Mouse (Mus musculus) left cerebral cortex, postnatal 36 days (tissue): ENCODE results near the gene Cyth3. TPM values are rescaled to one million over a fixed set of nuclear protein-coding genes. Genes with fewer than 3 reads are reported as not detected.
A peak's percentile ranks its signal among the peaks of the same experiment; 100 is the strongest.

Source experiments
- DNase-seq, 2 experiments: peaks; one replicate each; pipeline ENCODE4 v3.0.0; 2021 to 2022; ENCODE audit warnings: low spot score in 2 of 2, mixed read lengths in 1 of 2
- intact Hi-C: fragments of 180-260 bp; cut with DNase I; formaldehyde crosslinking; loops from one replicate; pipeline ENCODE4 v1.15.1; 2025
- total RNA-seq, 2 experiments: library from RNA; stranded (reverse); gene quantifications; 2 replicates each; pipeline ENCODE4 v1.2.3; 2021

Gene Cyth3
- total RNA-seq, 2 experiments from 2014 or later, result 37.4 to 39.6 TPM

DNA sequence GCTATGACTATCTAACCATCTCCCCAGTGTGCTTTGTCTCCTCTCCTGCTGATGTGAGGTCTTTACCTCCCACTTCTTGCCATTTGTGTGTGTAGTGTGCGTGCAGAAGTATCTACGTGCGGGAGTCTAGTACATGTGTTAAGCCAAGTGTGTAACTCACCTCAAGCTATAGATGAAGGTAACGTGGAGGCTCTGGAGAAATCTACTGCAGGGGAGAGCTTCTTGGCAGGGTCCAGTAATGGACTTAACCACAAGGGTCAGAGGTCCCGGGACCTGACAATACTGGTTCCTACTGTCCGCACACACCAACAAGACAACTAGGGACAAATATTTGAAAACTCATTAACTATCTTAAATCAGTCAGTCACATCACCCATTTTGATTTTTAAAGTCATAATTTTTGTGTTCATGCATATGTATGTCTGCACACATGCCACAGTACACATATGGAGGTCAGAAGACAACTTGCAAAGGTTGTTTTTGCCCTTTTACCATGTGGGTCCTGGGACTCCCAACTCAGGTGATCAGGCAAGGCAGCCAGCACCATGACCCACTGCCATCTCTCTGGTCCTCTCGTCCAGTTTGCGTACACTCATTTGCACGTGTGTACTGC, 133.4 kb downstream of the Cyth3 start:
- intact Hi-C loops, result no loop called here
- no peak for DNase-seq

DNA sequence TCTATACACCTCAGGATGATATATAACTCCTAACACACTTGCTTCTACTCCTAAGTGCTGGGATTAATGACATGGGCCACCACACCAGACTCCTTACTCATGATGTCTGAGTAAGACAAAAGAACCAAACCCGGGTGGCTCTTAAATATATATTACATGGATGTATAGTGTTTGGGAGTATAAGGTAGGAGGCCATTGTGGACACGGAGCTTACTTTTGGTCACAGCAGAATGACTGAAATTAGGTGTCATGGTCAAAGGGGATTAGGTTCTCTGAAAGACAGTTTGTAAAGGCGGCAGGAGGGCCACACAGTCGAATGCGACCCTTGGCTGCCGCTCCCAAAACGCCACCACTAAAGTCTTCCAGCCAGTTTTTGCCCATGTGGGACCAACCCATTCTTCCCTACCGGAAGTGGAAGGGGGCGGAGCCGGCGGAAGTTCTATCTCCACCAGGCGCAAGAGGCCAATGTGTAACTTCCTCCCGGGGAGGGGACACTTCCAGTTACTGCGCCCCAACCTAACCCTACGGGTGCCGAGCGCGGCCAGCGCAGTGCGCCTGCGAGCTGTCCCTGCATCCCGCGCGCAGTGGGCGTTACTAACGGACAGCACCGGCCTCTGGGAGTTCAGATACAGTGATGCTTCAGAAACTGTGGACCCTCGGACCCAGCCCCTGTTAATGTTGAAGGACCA, 135.7 kb downstream of the Cyth3 start:
- peak; percentile 91 for DNase-seq
- intact Hi-C loops, result loop anchor here (1.0 kb wide), 1 partner anchor 26 kb away; the partner anchor contains the start of gene Usp42

DNA sequence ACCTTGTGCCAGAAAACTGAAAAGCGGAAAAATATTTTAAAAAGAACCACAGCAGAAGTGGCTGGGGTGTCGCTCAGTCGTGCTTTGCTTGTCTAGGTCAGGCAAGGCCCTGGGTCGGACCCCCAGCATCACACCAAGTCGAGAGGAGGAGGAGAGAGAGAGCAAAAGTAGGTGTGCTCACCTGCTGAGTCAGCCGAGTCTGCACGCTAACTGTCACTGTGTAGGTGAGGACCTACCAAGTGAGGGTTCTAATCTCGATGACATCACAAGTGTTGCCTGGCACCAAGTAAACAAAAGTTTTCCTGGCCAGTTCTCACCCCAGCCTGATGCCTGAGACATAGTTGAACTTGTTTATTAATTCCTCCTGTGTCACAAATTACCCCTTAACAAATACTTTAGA, 137.3 kb downstream of the Cyth3 start:
- DNase-seq, result no peak
- intact Hi-C loops, result no loop called here

Other genes starting within 250 kb of the Cyth3 start
- gene Kdelr2, start 218.6 kb upstream of the Cyth3 start, total RNA-seq, result 10 to 100 TPM; 32.5 to 37.7 TPM
- gene Daglb, start 157.9 kb upstream of the Cyth3 start, total RNA-seq, result 10 to 100 TPM; 32.6 to 33.7 TPM
- 100 to 1,000 TPM; 357 to 364 TPM for gene Rac1, start 94.4 kb upstream of the Cyth3 start, total RNA-seq
- 10 to 100 TPM; 21.7 to 27.1 TPM for gene Usp42, start 109.8 kb downstream of the Cyth3 start, total RNA-seq
- 10 to 100 TPM; 44.9 to 45.1 TPM for gene Eif2ak1, start 195.3 kb downstream of the Cyth3 start, total RNA-seq